Mouse (Mus musculus): ENCODE results near the gene Iqcf3. TPM values are rescaled to one million over a fixed set of nuclear protein-coding genes. Genes with fewer than 3 reads are reported as not detected.
"Not testable (repeated sequence)": the region's sequence is repeated elsewhere in the genome, so short reads cannot be mapped to it uniquely, and the experiment has no call there.

Iqcf3 gene
- polyA plus RNA-seq (2017; shearing (Covaris generic)): not detected

- ATAC-seq: no peak
These were observed at the start of gene Iqcf3 for GRCm38 (mm10) chr9:106561531-106561930. Gene Iqcf3, minus strand, starts transcription at chr9:106561631.

- ATAC-seq: no peak
These were observed 49.3 kb upstream of the Iqcf3 start for GRCm38 (mm10) chr9:106610727-106611126.

GRCm38 (mm10) chr9:106600546-106600945, 39.1 kb upstream of the Iqcf3 start:
- no peak for ATAC-seq

- ATAC-seq: no peak
These were observed 37.0 kb upstream of the Iqcf3 start for GRCm38 (mm10) chr9:106598466-106598865.

GRCm38 (mm10) chr9:106595836-106596235, 34.4 kb upstream of the Iqcf3 start:
- no peak for ATAC-seq

GRCm38 (mm10) chr9:106595402-106595801, 34.0 kb upstream of the Iqcf3 start:
- not testable (repeated sequence) for ATAC-seq

- no peak for ATAC-seq
These were observed 30.7 kb upstream of the Iqcf3 start for GRCm38 (mm10) chr9:106592158-106592557.

GRCm38 (mm10) chr9:106582552-106582951, 21.1 kb upstream of the Iqcf3 start:
- no peak for ATAC-seq

GRCm38 (mm10) chr9:106580016-106580415, 18.6 kb upstream of the Iqcf3 start:
- ATAC-seq: no peak

- no peak for ATAC-seq
These were observed 14.7 kb upstream of the Iqcf3 start for GRCm38 (mm10) chr9:106576112-106576511.

GRCm38 (mm10) chr9:106573366-106573765, 11.9 kb upstream of the Iqcf3 start:
- no peak for ATAC-seq

- ATAC-seq: no peak
These were observed 10.8 kb upstream of the Iqcf3 start for GRCm38 (mm10) chr9:106572186-106572585.

GRCm38 (mm10) chr9:106570896-106571295, 9.5 kb upstream of the Iqcf3 start, which contains the start of gene Iqcf4:
Gene Iqcf4, minus strand, starts transcription at chr9:106570996.
- no peak for ATAC-seq

GRCm38 (mm10) chr9:106566437-106566836, 5.0 kb upstream of the Iqcf3 start:
- ATAC-seq: no peak

GRCm38 (mm10) chr9:106564025-106564424, 2.6 kb upstream of the Iqcf3 start:
- no peak for ATAC-seq

GRCm38 (mm10) chr9:106562291-106562690, 860 bp upstream of the Iqcf3 start:
- no peak for ATAC-seq

GRCm38 (mm10) chr9:106534975-106535374, 26.5 kb downstream of the Iqcf3 start:
- no peak for ATAC-seq

GRCm38 (mm10) chr9:106534296-106534695, 27.1 kb downstream of the Iqcf3 start:
- ATAC-seq: no peak

GRCm38 (mm10) chr9:106531833-106532232, 29.6 kb downstream of the Iqcf3 start:
- no peak for ATAC-seq

GRCm38 (mm10) chr9:106519909-106520308, 41.5 kb downstream of the Iqcf3 start:
- no peak for ATAC-seq

GRCm38 (mm10) chr9:106519433-106519832, 42.0 kb downstream of the Iqcf3 start:
- no peak for ATAC-seq

- no peak for ATAC-seq
These were observed 47.2 kb downstream of the Iqcf3 start, which contains the start of gene Iqcf5 for GRCm38 (mm10) chr9:106514273-106514672. Gene Iqcf5, plus strand, starts transcription at chr9:106514573.

- no peak for ATAC-seq
These were observed 47.9 kb downstream of the Iqcf3 start for GRCm38 (mm10) chr9:106513566-106513965.

GRCm38 (mm10) chr9:106512729-106513450, 48.5 kb downstream of the Iqcf3 start:
- no peak for ATAC-seq

GRCm38 (mm10) chr9:106509356-106509755, 52.1 kb downstream of the Iqcf3 start:
- no peak for ATAC-seq

Data from activated CD4-positive, CD25-positive, alpha-beta regulatory T cell, adult 4 months (primary cell).